Mouse (Mus musculus) layer of hippocampus, postnatal 10 days (tissue): ENCODE measurements around the gene Lyl1. TPM values are rescaled to one million over a fixed set of nuclear protein-coding genes. Genes with fewer than 3 reads are reported as not detected.

Experiments
- DNase-seq, 2 experiments: peaks; one replicate each; pipeline ENCODE4 v3.0.0; 2021; ENCODE audit warnings: low spot score in 2 of 2
- total RNA-seq, 2 experiments: library from RNA; stranded (reverse); gene quantifications; 2 replicates each; pipeline ENCODE4 v1.2.3; 2021

Gene Lyl1
- total RNA-seq, 2 experiments from 2014 or later: 4.0 to 5.4 TPM

GRCm38 (mm10) chr8:84739401-84739742 is 38.1 kb downstream of the Lyl1 start:
- DNase-seq: no peak

- DNase-seq: no peak
Observed at GRCm38 (mm10) chr8:84740895-84741843, 39.9 kb downstream of the Lyl1 start.

- DNase-seq: no peak
Observed at GRCm38 (mm10) chr8:84742171-84743053, 41.2 kb downstream of the Lyl1 start.

- DNase-seq: no peak
Observed at GRCm38 (mm10) chr8:84743054-84743415, 41.8 kb downstream of the Lyl1 start.

- DNase-seq: peak in 1 of 2 experiments; percentile 69
Observed at GRCm38 (mm10) chr8:84743517-84744420, 42.5 kb downstream of the Lyl1 start.

GRCm38 (mm10) chr8:84745032-84745925 is 44.0 kb downstream of the Lyl1 start:
- DNase-seq: no peak

GRCm38 (mm10) chr8:84749519-84749918 is 48.3 kb downstream of the Lyl1 start:
- no peak for DNase-seq

- DNase-seq: no peak
Observed at GRCm38 (mm10) chr8:84752734-84753582, 51.7 kb downstream of the Lyl1 start.

Other genes with a start within 250 kb of the Lyl1 start
- 10 to 100 TPM; 10.8 to 12.7 TPM for gene Ier2, start 38.6 kb upstream of the Lyl1 start, total RNA-seq
- gene Trmt1, start 15.2 kb upstream of the Lyl1 start, total RNA-seq: 100 to 1,000 TPM in 1 of 2 experiments, 10 to 100 TPM in 1; 99.8 to 105 TPM
- gene Nacc1, start 13.6 kb upstream of the Lyl1 start, total RNA-seq: 10 to 100 TPM; 73.7 to 75.3 TPM
- not detected for gene G430095P16Rik, start 21.6 kb downstream of the Lyl1 start, total RNA-seq
- 100 to 1,000 TPM; 607 to 678 TPM for gene Nfix, start 98.9 kb downstream of the Lyl1 start, total RNA-seq
- gene Dand5, start 121.4 kb downstream of the Lyl1 start, total RNA-seq: 1 to 10 TPM; 6.7 to 7.4 TPM
- 10 to 100 TPM; 18.6 to 19.8 TPM for gene Gadd45gip1, start 130.1 kb downstream of the Lyl1 start, total RNA-seq
- 10 to 100 TPM; 55.5 to 64.9 TPM for gene Rad23a, start 139.2 kb downstream of the Lyl1 start, total RNA-seq
- gene Calr, start 145.5 kb downstream of the Lyl1 start, total RNA-seq: 100 to 1,000 TPM; 444 to 464 TPM
- 10 to 100 TPM; 63.2 to 65.0 TPM for gene Farsa, start 155.5 kb downstream of the Lyl1 start, total RNA-seq
- gene Syce2, start 170.7 kb downstream of the Lyl1 start, total RNA-seq: 10 to 100 TPM; 33.5 to 39.1 TPM
- gene Gcdh, start 192.5 kb downstream of the Lyl1 start, total RNA-seq: 10 to 100 TPM; 31.5 to 33.0 TPM
- gene Klf1, start 200.5 kb downstream of the Lyl1 start, total RNA-seq: not detected
- 1 to 10 TPM; 4.2 to 5.2 TPM for gene Dnase2a, start 207.1 kb downstream of the Lyl1 start, total RNA-seq
- 100 to 1,000 TPM; 162 to 169 TPM for gene Mast1, start 235.9 kb downstream of the Lyl1 start, total RNA-seq
- gene Rtbdn, start 245.5 kb downstream of the Lyl1 start, total RNA-seq: 1 to 10 TPM; 3.1 to 3.6 TPM